Mouse (Mus musculus): ENCODE measurements around the gene Ubap1. TPM values are rescaled to one million over a fixed set of nuclear protein-coding genes. Genes with fewer than 3 reads are reported as not detected.

Gene Ubap1
- polyA plus RNA-seq, 1 experiment from 2014 or later = 69.4 TPM

GRCm38 (mm10) chr4:41318267-41318666, 30.5 kb upstream of the Ubap1 start:
- no peak overlapping the region for H3K4me2 ChIP-seq (ENCODE audit: low read length)
- peaks cover 8% of the 10 kb centered on the region for H3K4me1 ChIP-seq (ENCODE audit: control insufficient read depth, insufficient read depth, low read depth, low read length)
- H3K9me3 ChIP-seq (ENCODE audit: control insufficient read depth, low read length) = no peaks in the 10 kb centered on the region
- no peak overlapping the region for H3K9ac ChIP-seq (ENCODE audit: low read depth, low read length)
- H3K27ac ChIP-seq (ENCODE audit: low read depth, low read length) = no peak overlapping the region
- WGBS = 84% methylated on average over 5 of the region's 5 CpGs
- no peaks in the 10 kb centered on the region for H3K27me3 ChIP-seq (replicated peaks; ENCODE audit: control insufficient read depth, insufficient read depth, low read length)
- ATAC-seq = no peak
- no peak overlapping the region for H3K4me3 ChIP-seq (ENCODE audit: low read length)
- H3K36me3 ChIP-seq (ENCODE audit: control insufficient read depth, insufficient read depth, low read length) = no peaks in the 10 kb centered on the region

GRCm38 (mm10) chr4:41320971-41321370, 27.8 kb upstream of the Ubap1 start:
- no peaks in the 10 kb centered on the region for H3K4me1 ChIP-seq (ENCODE audit: control insufficient read depth, insufficient read depth, low read depth, low read length)
- no peak for ATAC-seq
- H3K4me3 ChIP-seq (ENCODE audit: low read length) = no peak overlapping the region
- H3K9me3 ChIP-seq (ENCODE audit: control insufficient read depth, low read length) = no peaks in the 10 kb centered on the region
- H3K9ac ChIP-seq (ENCODE audit: low read depth, low read length) = no peak overlapping the region
- 76% methylated on average over 4 of the region's 4 CpGs for WGBS
- H3K27ac ChIP-seq (ENCODE audit: low read depth, low read length) = no peak overlapping the region
- no peaks in the 10 kb centered on the region for H3K27me3 ChIP-seq (replicated peaks; ENCODE audit: control insufficient read depth, insufficient read depth, low read length)
- H3K4me2 ChIP-seq (ENCODE audit: low read length) = no peak overlapping the region
- no peaks in the 10 kb centered on the region for H3K36me3 ChIP-seq (ENCODE audit: control insufficient read depth, insufficient read depth, low read length)

- ATAC-seq = no peak
- WGBS = 94% methylated on average over 6 of the region's 6 CpGs
Measured at GRCm38 (mm10) chr4:41326876-41327275, 21.9 kb upstream of the Ubap1 start.

GRCm38 (mm10) chr4:41329481-41329880, 19.3 kb upstream of the Ubap1 start:
- ATAC-seq = no peak
- Histone ChIP-seq H3K27ac (ENCODE audit: low read depth, low read length) (no peak overlapping the region), H3K4me3 (ENCODE audit: low read length) (no peak overlapping the region), H3K9me3 (ENCODE audit: control insufficient read depth, low read length) (no peaks in the 10 kb centered on the region), H3K4me1 (ENCODE audit: control insufficient read depth, insufficient read depth, low read depth, low read length) (no peaks in the 10 kb centered on the region), H3K9ac (ENCODE audit: low read depth, low read length) (no peak overlapping the region), H3K4me2 (ENCODE audit: low read length) (no peak overlapping the region), H3K36me3 (ENCODE audit: control insufficient read depth, insufficient read depth, low read length) (no peaks in the 10 kb centered on the region), H3K27me3 (replicated peaks; ENCODE audit: control insufficient read depth, insufficient read depth, low read length) (no peaks in the 10 kb centered on the region)
- WGBS = 36% methylated on average over 4 of the region's 4 CpGs

More at GRCm38 (mm10) chr4:41326876-41327275, 21.9 kb upstream of the Ubap1 start:
- Histone ChIP-seq H3K9me3 (ENCODE audit: control insufficient read depth, low read length) (no peaks in the 10 kb centered on the region), H3K36me3 (ENCODE audit: control insufficient read depth, insufficient read depth, low read length) (no peaks in the 10 kb centered on the region), H3K4me2 (ENCODE audit: low read length) (no peak overlapping the region), H3K27ac (ENCODE audit: low read depth, low read length) (no peak overlapping the region), H3K27me3 (replicated peaks; ENCODE audit: control insufficient read depth, insufficient read depth, low read length) (no peaks in the 10 kb centered on the region), H3K4me1 (ENCODE audit: control insufficient read depth, insufficient read depth, low read depth, low read length) (no peaks in the 10 kb centered on the region), H3K4me3 (ENCODE audit: low read length) (no peak overlapping the region), H3K9ac (ENCODE audit: low read depth, low read length) (no peak overlapping the region)

- H3K27ac ChIP-seq (ENCODE audit: low read depth, low read length) = no peak overlapping the region
- no peak overlapping the region for H3K9ac ChIP-seq (ENCODE audit: low read depth, low read length)
- H3K4me1 ChIP-seq (ENCODE audit: control insufficient read depth, insufficient read depth, low read depth, low read length) = no peaks in the 10 kb centered on the region
- H3K4me2 ChIP-seq (ENCODE audit: low read length) = no peak overlapping the region
- WGBS = 92% methylated on average over 3 of the region's 3 CpGs
- no peak overlapping the region for H3K4me3 ChIP-seq (ENCODE audit: low read length)
- no peaks in the 10 kb centered on the region for H3K27me3 ChIP-seq (replicated peaks; ENCODE audit: control insufficient read depth, insufficient read depth, low read length)
- no peaks in the 10 kb centered on the region for H3K9me3 ChIP-seq (ENCODE audit: control insufficient read depth, low read length)
- no peaks in the 10 kb centered on the region for H3K36me3 ChIP-seq (ENCODE audit: control insufficient read depth, insufficient read depth, low read length)
- ATAC-seq = no peak
Measured at GRCm38 (mm10) chr4:41331085-41331484, 17.7 kb upstream of the Ubap1 start.

- 91% methylated on average over 9 of the region's 9 CpGs for WGBS
- H3K4me1 ChIP-seq (ENCODE audit: control insufficient read depth, insufficient read depth, low read depth, low read length) = no peaks in the 10 kb centered on the region
- no peak overlapping the region for H3K27ac ChIP-seq (ENCODE audit: low read depth, low read length)
- H3K36me3 ChIP-seq (ENCODE audit: control insufficient read depth, insufficient read depth, low read length) = no peaks in the 10 kb centered on the region
- H3K4me3 ChIP-seq (ENCODE audit: low read length) = no peak overlapping the region
- H3K9me3 ChIP-seq (ENCODE audit: control insufficient read depth, low read length) = no peaks in the 10 kb centered on the region
- H3K27me3 ChIP-seq (replicated peaks; ENCODE audit: control insufficient read depth, insufficient read depth, low read length) = no peaks in the 10 kb centered on the region
- H3K4me2 ChIP-seq (ENCODE audit: low read length) = no peak overlapping the region
- ATAC-seq = no peak
- H3K9ac ChIP-seq (ENCODE audit: low read depth, low read length) = no peak overlapping the region
Measured at GRCm38 (mm10) chr4:41331698-41332421, 16.9 kb upstream of the Ubap1 start.

- Histone ChIP-seq H3K27me3 (replicated peaks; ENCODE audit: control insufficient read depth, insufficient read depth, low read length) (no peaks in the 10 kb centered on the region), H3K9me3 (ENCODE audit: control insufficient read depth, low read length) (no peaks in the 10 kb centered on the region), H3K4me2 (ENCODE audit: low read length) (no peak overlapping the region), H3K27ac (ENCODE audit: low read depth, low read length) (no peak overlapping the region), H3K9ac (ENCODE audit: low read depth, low read length) (no peak overlapping the region), H3K36me3 (ENCODE audit: control insufficient read depth, insufficient read depth, low read length) (no peaks in the 10 kb centered on the region), H3K4me3 (ENCODE audit: low read length) (no peak overlapping the region), H3K4me1 (ENCODE audit: control insufficient read depth, insufficient read depth, low read depth, low read length) (no peaks in the 10 kb centered on the region)
- no peak for ATAC-seq
Measured at GRCm38 (mm10) chr4:41336546-41336945, 12.2 kb upstream of the Ubap1 start.

GRCm38 (mm10) chr4:41340912-41341550, 7.8 kb upstream of the Ubap1 start:
- Histone ChIP-seq H3K9me3 (ENCODE audit: control insufficient read depth, low read length) (no peaks in the 10 kb centered on the region), H3K36me3 (ENCODE audit: control insufficient read depth, insufficient read depth, low read length) (no peaks in the 10 kb centered on the region), H3K4me3 (ENCODE audit: low read length) (no peak overlapping the region), H3K9ac (ENCODE audit: low read depth, low read length) (no peak overlapping the region), H3K4me1 (ENCODE audit: control insufficient read depth, insufficient read depth, low read depth, low read length) (no peaks in the 10 kb centered on the region), H3K27me3 (replicated peaks; ENCODE audit: control insufficient read depth, insufficient read depth, low read length) (no peaks in the 10 kb centered on the region), H3K27ac (ENCODE audit: low read depth, low read length) (no peak overlapping the region), H3K4me2 (ENCODE audit: low read length) (no peak overlapping the region)
- WGBS = 84% methylated on average over 11 of the region's 11 CpGs
- ATAC-seq = no peak

- no peaks in the 10 kb centered on the region for H3K36me3 ChIP-seq (ENCODE audit: control insufficient read depth, insufficient read depth, low read length)
- H3K27me3 ChIP-seq (replicated peaks; ENCODE audit: control insufficient read depth, insufficient read depth, low read length) = no peaks in the 10 kb centered on the region
- H3K9ac ChIP-seq (ENCODE audit: low read depth, low read length) = no peak overlapping the region
- H3K27ac ChIP-seq (ENCODE audit: low read depth, low read length) = no peak overlapping the region
- WGBS = 77% methylated on average over 2 of the region's 2 CpGs
- H3K4me1 ChIP-seq (ENCODE audit: control insufficient read depth, insufficient read depth, low read depth, low read length) = peaks cover 12% of the 10 kb centered on the region
- H3K9me3 ChIP-seq (ENCODE audit: control insufficient read depth, low read length) = no peaks in the 10 kb centered on the region
- ATAC-seq = no peak
- no peak overlapping the region for H3K4me3 ChIP-seq (ENCODE audit: low read length)
- no peak overlapping the region for H3K4me2 ChIP-seq (ENCODE audit: low read length)
Measured at GRCm38 (mm10) chr4:41346011-41346410, 2.8 kb upstream of the Ubap1 start.

Measured in hindbrain, embryonic 16.5 days (tissue).